Mouse (Mus musculus) left cerebral cortex, postnatal 36 days (tissue): ENCODE measurements around the gene Plpp1. TPM values are rescaled to one million over a fixed set of nuclear protein-coding genes. Genes with fewer than 3 reads are reported as not detected.

Experiments used
- total RNA-seq, 2 experiments: library from RNA; stranded (reverse); gene quantifications; 2 replicates each; pipeline ENCODE4 v1.2.3; 2021

Plpp1 gene
- total RNA-seq, 2 experiments from 2014 or later, result 24.6 to 30.9 TPM

Other genes with a start within 250 kb of the Plpp1 start
- under 1 TPM in 1 of 2 experiments, not detected in 1; 0.75 TPM for gene Il31ra, start 206.4 kb upstream of the Plpp1 start, total RNA-seq
- gene Ddx4, start 148.3 kb upstream of the Plpp1 start, total RNA-seq, result 1 to 10 TPM; 1.4 to 1.6 TPM
- gene Slc38a9, start 140.0 kb upstream of the Plpp1 start, total RNA-seq, result 10 to 100 TPM; 18.3 to 28.3 TPM
- gene Mtrex, start 126.6 kb downstream of the Plpp1 start, total RNA-seq, result 10 to 100 TPM; 39.3 to 45.5 TPM
- 10 to 100 TPM; 19.1 to 21.0 TPM for gene Dhx29, start 126.7 kb downstream of the Plpp1 start, total RNA-seq
- 1 to 10 TPM; 1.7 to 1.8 TPM for gene Ccno, start 187.0 kb downstream of the Plpp1 start, total RNA-seq
- gene Mcidas, start 193.1 kb downstream of the Plpp1 start, total RNA-seq, result under 1 TPM; 0.39 to 0.69 TPM
- not detected for gene Cdc20b, start 234.3 kb downstream of the Plpp1 start, total RNA-seq
- gene Gpx8, start 245.6 kb downstream of the Plpp1 start, total RNA-seq, result 1 to 10 TPM; 9.3 to 9.5 TPM